Mouse (Mus musculus): ENCODE data around the gene Triml2.

- TF ChIP-seq CTCF (IDR thresholded peaks at IDR 0.05; ENCODE audit: low read depth, low read length) (peak; percentile 12; the same call in 1 of the 2 replicates), POLR2A (IDR thresholded peaks at IDR 0.05; ENCODE audit: extremely low read depth, insufficient read depth, low read length) (no peak)
Measured at GRCm38 (mm10) chr8:43178263-43178662, 2.1 kb upstream of the Triml2 start.
